Comparison of ENCODE assay signal across 25 mouse cellular contexts in the genomic region with DNA sequence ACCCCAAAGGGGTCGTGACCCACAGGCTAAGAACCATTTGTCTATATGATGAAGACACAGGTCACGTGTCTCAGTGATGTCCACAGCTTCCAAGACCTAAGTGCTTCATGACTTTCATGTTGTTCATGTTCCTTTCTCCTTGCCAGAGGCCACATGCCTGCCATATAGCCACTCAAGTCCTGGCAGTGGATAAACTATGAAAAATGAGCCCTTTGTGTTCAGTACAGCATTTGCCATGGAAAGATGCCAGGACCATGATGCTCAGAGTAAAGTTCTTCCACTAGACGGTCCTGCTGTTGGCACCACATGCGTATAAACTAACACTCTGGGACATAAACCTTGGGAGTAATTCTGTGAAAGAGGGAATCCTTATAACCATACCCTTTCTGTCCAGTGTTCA.
A peak's percentile ranks its signal among the peaks of the same experiment; 100 is the strongest.
DNase-seq lines count a peak whose midpoint lies in the region; ATAC-seq and TF ChIP-seq lines count a peak whose summit lies in the region.
"Had no signal": no experiment of that assay in that cellular context is flagged by ENCODE, and none has a peak within 500 bp of the region (broad histone marks: within the 10 kb centered on the region; RNA-seq: fewer than 3 reads in every experiment).

No protein-coding gene starts in this region.

- H3K27ac ChIP-seq in hindbrain, postnatal 0 days, result no peak overlapping the region
- no peak overlapping the region for H3K27ac ChIP-seq in hindbrain, embryonic 16.5 days (ENCODE audit: low read depth, low read length)
- no peak overlapping the region for H3K27ac ChIP-seq in lung, embryonic 16.5 days (ENCODE audit: low read length)
- H3K27ac ChIP-seq: forebrain, embryonic 15.5 days; kidney, postnatal 0 days; liver, embryonic 13.5 days; midbrain, embryonic 15.5 days; neural tube, embryonic 13.5 days had no signal

- H3K4me2 ChIP-seq in hindbrain, postnatal 0 days (ENCODE audit: low read depth, low read length), result no peak overlapping the region
- no peak overlapping the region for H3K4me2 ChIP-seq in hindbrain, embryonic 16.5 days (ENCODE audit: low read length)
- no peak overlapping the region for H3K4me2 ChIP-seq in lung, embryonic 16.5 days (ENCODE audit: low read depth, low read length)
- H3K4me2 ChIP-seq: forebrain, embryonic 15.5 days; liver, embryonic 13.5 days; midbrain, embryonic 15.5 days; neural tube, embryonic 13.5 days had no signal

- no peak overlapping the region for H3K4me3 ChIP-seq in hindbrain, postnatal 0 days (ENCODE audit: low read length)
- H3K4me3 ChIP-seq in hindbrain, embryonic 16.5 days (ENCODE audit: low read length), result no peak overlapping the region
- no peak overlapping the region for H3K4me3 ChIP-seq in lung, embryonic 16.5 days (ENCODE audit: low read length)
- H3K4me3 ChIP-seq: forebrain, embryonic 15.5 days; liver, embryonic 13.5 days; midbrain, embryonic 15.5 days; myocyte; neural tube, embryonic 13.5 days had no signal

- no peaks in the 10 kb centered on the region for H3K9me3 ChIP-seq in hindbrain, postnatal 0 days (ENCODE audit: low read length)
- H3K9me3 ChIP-seq in hindbrain, embryonic 16.5 days (ENCODE audit: control insufficient read depth, low read length), result no peaks in the 10 kb centered on the region
- H3K9me3 ChIP-seq in lung, embryonic 16.5 days (ENCODE audit: control insufficient read depth, low read length), result no peaks in the 10 kb centered on the region
- H3K9me3 ChIP-seq: forebrain, embryonic 15.5 days; liver, embryonic 13.5 days; midbrain, embryonic 15.5 days; neural tube, embryonic 13.5 days had no signal

- peak; percentile 70; the same call in 1 of the 2 replicates for ATAC-seq in hindbrain, postnatal 0 days
- no peak for ATAC-seq in hindbrain, embryonic 16.5 days
- ATAC-seq in lung, embryonic 16.5 days (ENCODE audit: low read depth), result peak; percentile 85
- ATAC-seq: activated CD4-positive, CD25-positive, alpha-beta regulatory T cell, adult 4 months; forebrain, embryonic 15.5 days; midbrain, embryonic 15.5 days had no signal

- H3K36me3 ChIP-seq in hindbrain, postnatal 0 days (ENCODE audit: insufficient read depth, low read length), result no peaks in the 10 kb centered on the region
- no peaks in the 10 kb centered on the region for H3K36me3 ChIP-seq in hindbrain, embryonic 16.5 days (ENCODE audit: control insufficient read depth, insufficient read depth, low read length)
- no peaks in the 10 kb centered on the region for H3K36me3 ChIP-seq in lung, embryonic 16.5 days (ENCODE audit: control insufficient read depth, insufficient read depth, low read length)
- H3K36me3 ChIP-seq: forebrain, embryonic 15.5 days; liver, embryonic 13.5 days; midbrain, embryonic 15.5 days; neural tube, embryonic 13.5 days had no signal

- DNase-seq in hindbrain, postnatal 0 days (ENCODE audit: low spot score), result peak; percentile 66
- no peak for DNase-seq in lung, postnatal 25 days (ENCODE audit: low spot score)
- DNase-seq in Muller cell, postnatal 12 days (ENCODE audit: inconsistent ontology term), result peak; percentile 45
- DNase-seq in lung, postnatal 36 days, result peak; percentile 4
- no peak for DNase-seq in gastrocnemius, postnatal 10 days
- DNase-seq: adrenal gland, adult 8-10 months; B cell, adult 2 months; cerebellum, adult 18-20 months; cerebellum, postnatal 36 days; embryo, embryonic 11 days; gastrocnemius, postnatal 25 days; kidney, adult 18-20 months; liver, embryonic 13.5 days; right cerebral cortex, adult 18-20 months; right cerebral cortex, postnatal 4 days; thymus, adult 18-20 months; thymus, postnatal 36 days had no signal

- no peaks in the 10 kb centered on the region for H3K4me1 ChIP-seq in hindbrain, postnatal 0 days (ENCODE audit: insufficient read depth, low read length)
- H3K4me1 ChIP-seq in hindbrain, embryonic 16.5 days (ENCODE audit: control insufficient read depth, insufficient read depth, low read depth, low read length), result no peaks in the 10 kb centered on the region
- H3K4me1 ChIP-seq in lung, embryonic 16.5 days (replicated peaks; ENCODE audit: control insufficient read depth, insufficient read depth, low read length), result peaks cover 4% of the 10 kb centered on the region
- H3K4me1 ChIP-seq: midbrain, embryonic 15.5 days had no signal

- TF ChIP-seq CTCF in hindbrain, postnatal 0 days (IDR thresholded peaks at IDR 0.05; ENCODE audit: low read depth), result no peak

- H3K9ac ChIP-seq in hindbrain, postnatal 0 days (replicated peaks; ENCODE audit: low read length), result no peak overlapping the region
- no peak overlapping the region for H3K9ac ChIP-seq in hindbrain, embryonic 16.5 days (ENCODE audit: low read depth, low read length)
- no peak overlapping the region for H3K9ac ChIP-seq in lung, embryonic 16.5 days (ENCODE audit: low read length)
- H3K9ac ChIP-seq: forebrain, embryonic 15.5 days; liver, embryonic 13.5 days; midbrain, embryonic 15.5 days; neural tube, embryonic 13.5 days had no signal

- WGBS in hindbrain, postnatal 0 days, result 58% methylated on average over 4 of the region's 4 CpGs
- 58% methylated on average over 4 of the region's 4 CpGs for WGBS in hindbrain, embryonic 16.5 days
- WGBS in lung, embryonic 16.5 days, result 42% methylated on average over 4 of the region's 4 CpGs

- H3K27me3 ChIP-seq in hindbrain, postnatal 0 days (ENCODE audit: insufficient read depth, low read length), result no peaks in the 10 kb centered on the region
- no peaks in the 10 kb centered on the region for H3K27me3 ChIP-seq in hindbrain, embryonic 16.5 days (replicated peaks; ENCODE audit: control insufficient read depth, insufficient read depth, low read length)
- no peaks in the 10 kb centered on the region for H3K27me3 ChIP-seq in lung, embryonic 16.5 days (ENCODE audit: control insufficient read depth, insufficient read depth, low read depth, low read length)
- H3K27me3 ChIP-seq: forebrain, embryonic 15.5 days; liver, embryonic 13.5 days; midbrain, embryonic 15.5 days; neural tube, embryonic 13.5 days had no signal

Comparison
In these comparisons a context has a peak if more than half of its experiments do, and no peak if none do; other contexts are left out.
1. DNase-seq: peak in hindbrain, postnatal 0 days (single experiment), Muller cell, postnatal 12 days (single experiment) and lung, postnatal 36 days (single experiment); none in lung, postnatal 25 days (single experiment) and gastrocnemius, postnatal 10 days (single experiment).